Comparison of ENCODE assay signal across 3 mouse cellular contexts in the genomic region with DNA sequence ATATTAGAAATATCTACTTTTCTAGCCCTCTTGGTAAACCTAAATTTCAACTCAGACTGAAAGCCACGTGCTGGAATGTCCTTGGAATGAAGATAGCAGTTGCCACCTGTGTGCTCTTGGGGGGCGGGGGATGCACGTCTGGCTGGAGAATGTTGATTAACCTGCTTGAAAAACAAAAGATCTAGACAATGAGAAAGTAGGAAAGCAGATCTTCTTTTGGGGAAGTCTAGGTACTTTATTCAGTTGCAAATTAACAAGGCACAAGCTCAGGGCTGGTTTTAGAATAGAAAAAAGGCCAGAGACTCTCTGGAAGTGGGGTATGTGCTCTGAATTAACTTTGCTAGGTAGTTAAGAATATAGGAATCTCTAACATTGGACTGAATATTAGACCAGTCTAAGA.
DNase-seq lines count a peak whose midpoint lies in the region.

No protein-coding gene starts in this region.

- DNase-seq in ES-CJ7 (ENCODE audit: low read depth, low spot score) (peak; percentile 60), R1 (ENCODE audit: low read depth, low spot score) (peak; percentile 60), ZHBTc4 (ENCODE audit: low read depth, low spot score) (peak; percentile 46)
